Mouse (Mus musculus) embryonic facial prominence, embryonic 12.5 days (tissue): ENCODE data around the gene Lgi2. TPM values are rescaled to one million over a fixed set of nuclear protein-coding genes. Genes with fewer than 3 reads are reported as not detected.
A peak's percentile ranks its signal among the peaks of the same experiment; 100 is the strongest.

ENCODE experiments used
- ATAC-seq: fragments of 200-750 bp; cut with Nextera tagmentation; 2 replicates; pipeline ENCODE4 v1.8.0; 2017; ENCODE audit not compliant: insufficient number of reproducible peaks, insufficient read depth, low FRiP score, low TSS enrichment
- H3K27ac ChIP-seq: fragments of 300-500 bp; sonication (generic); 2 replicates; pipeline ENCODE4 v1.5.1; 2016; ENCODE audit warnings: mild to moderate bottlenecking
- H3K27me3 ChIP-seq: fragments of 300-500 bp; sonication (generic); 2 replicates; pipeline ENCODE4 v1.6.1; 2016; ENCODE audit warnings: mild to moderate bottlenecking, moderate library complexity
- H3K36me3 ChIP-seq: fragments of 300-500 bp; sonication (generic); 2 replicates; pipeline ENCODE4 v1.6.1; 2016; ENCODE audit warnings: mild to moderate bottlenecking
- H3K4me1 ChIP-seq: fragments of 300-500 bp; sonication (generic); 2 replicates; pipeline ENCODE4 v1.6.1; 2016
- H3K4me2 ChIP-seq: fragments of 300-500 bp; sonication (generic); replicated peaks from 2 replicates; pipeline ENCODE4 v1.6.1; 2016; ENCODE audit warnings: mild to moderate bottlenecking, moderate library complexity
- H3K4me3 ChIP-seq: fragments of 300-500 bp; sonication (generic); 2 replicates; pipeline ENCODE4 v1.5.1; 2016; ENCODE audit warnings: mild to moderate bottlenecking
- H3K9ac ChIP-seq: fragments of 300-500 bp; sonication (generic); 2 replicates; pipeline ENCODE4 v1.6.1; 2016; ENCODE audit warnings: mild to moderate bottlenecking, moderate library complexity
- H3K9me3 ChIP-seq: fragments of 300-500 bp; sonication (generic); 2 replicates; pipeline ENCODE4 v1.6.1; 2016; ENCODE audit warnings: mild to moderate bottlenecking, moderate library complexity
- WGBS: fragments of 180-500 bp; shearing (Covaris S2); methylation state at CpG from one replicate; pipeline ENCODE4 v1.1.7; 2016; 5-methylcytosine and 5-hydroxymethylcytosine counted together
- polyA plus RNA-seq: library from polyadenylated mRNA; unstranded; fragments of >200 nt; fragmentation: Nextera tagmentation; extraction: Ambion mirVana; gene quantifications from 2 replicates; pipeline ENCODE4 v1.2.1, GENCODE M21; 2016

The Lgi2 gene
- polyA plus RNA-seq, 1 experiment from 2014 or later, result 4.1 TPM

- peaks cover 13% of the 10 kb centered on the region; the same call in 1 of the 2 replicates for H3K9me3 ChIP-seq
- no peak overlapping the region for H3K4me2 ChIP-seq
- no peak overlapping the region for H3K9ac ChIP-seq
- peaks cover 2% of the 10 kb centered on the region for H3K4me1 ChIP-seq
- H3K4me3 ChIP-seq, result no peak overlapping the region
- H3K27me3 ChIP-seq, result peaks cover 6% of the 10 kb centered on the region
- no peak overlapping the region for H3K27ac ChIP-seq
- no peak for ATAC-seq
- 68% methylated on average over 6 of the region's 6 CpGs for WGBS
- H3K36me3 ChIP-seq, result no peaks in the 10 kb centered on the region
Measured at GRCm38 (mm10) chr5:52570746-52571145, 4.5 kb upstream of the Lgi2 start.

GRCm38 (mm10) chr5:52565214-52565812, 949 bp downstream of the Lgi2 start:
- peak; percentile 61 for ATAC-seq
- Histone ChIP-seq H3K4me3 (peak overlapping the region; percentile 64), H3K27me3 (peaks cover 12% of the 10 kb centered on the region), H3K4me2 (peak overlapping the region; percentile 94), H3K36me3 (no peaks in the 10 kb centered on the region), H3K27ac (no peak overlapping the region), H3K9ac (peak overlapping the region; percentile 70), H3K9me3 (no peaks in the 10 kb centered on the region), H3K4me1 (peaks cover 19% of the 10 kb centered on the region)
- WGBS, result 4% methylated on average over 17 of the region's 17 CpGs

- H3K9me3 ChIP-seq, result no peaks in the 10 kb centered on the region
- no peak overlapping the region for H3K9ac ChIP-seq
- 0 out of 2 replicates have a peak overlapping the region, but pooled peaks have one; percentile 94 for H3K4me2 ChIP-seq
- H3K36me3 ChIP-seq, result no peaks in the 10 kb centered on the region
- H3K4me3 ChIP-seq, result no peak overlapping the region
- WGBS, result 28% methylated on average over 3 of the region's 3 CpGs
- peaks cover 19% of the 10 kb centered on the region for H3K4me1 ChIP-seq
- ATAC-seq, result no peak
- peaks cover 12% of the 10 kb centered on the region for H3K27me3 ChIP-seq
- no peak overlapping the region for H3K27ac ChIP-seq
Measured at GRCm38 (mm10) chr5:52564351-52564750, 1.9 kb downstream of the Lgi2 start.

- Histone ChIP-seq H3K27me3 (peaks cover under 1% of the 10 kb centered on the region; the same call in 1 of the 2 replicates), H3K4me1 (peaks cover 12% of the 10 kb centered on the region), H3K4me3 (no peak overlapping the region), H3K4me2 (no peak overlapping the region), H3K36me3 (no peaks in the 10 kb centered on the region), H3K9me3 (no peaks in the 10 kb centered on the region), H3K27ac (no peak overlapping the region), H3K9ac (no peak overlapping the region)
- WGBS, result 82% methylated on average over 8 of the region's 8 CpGs
- ATAC-seq, result no peak
Measured at GRCm38 (mm10) chr5:52560240-52560639, 6.0 kb downstream of the Lgi2 start.

GRCm38 (mm10) chr5:52555526-52555925, 10.7 kb downstream of the Lgi2 start:
- no peak overlapping the region for H3K4me2 ChIP-seq
- H3K4me1 ChIP-seq, result no peaks in the 10 kb centered on the region
- no peaks in the 10 kb centered on the region for H3K27me3 ChIP-seq
- ATAC-seq, result no peak
- H3K9ac ChIP-seq, result no peak overlapping the region
- H3K4me3 ChIP-seq, result no peak overlapping the region
- no peaks in the 10 kb centered on the region for H3K36me3 ChIP-seq
- H3K9me3 ChIP-seq, result no peaks in the 10 kb centered on the region
- H3K27ac ChIP-seq, result no peak overlapping the region
- 72% methylated on average over 7 of the region's 7 CpGs for WGBS

GRCm38 (mm10) chr5:52551318-52551632, 15.0 kb downstream of the Lgi2 start:
- H3K27me3 ChIP-seq, result no peaks in the 10 kb centered on the region
- no peak overlapping the region for H3K4me2 ChIP-seq
- no peaks in the 10 kb centered on the region for H3K36me3 ChIP-seq
- H3K9me3 ChIP-seq, result no peaks in the 10 kb centered on the region
- H3K27ac ChIP-seq, result no peak overlapping the region
- 85% methylated on average over 3 of the region's 3 CpGs for WGBS
- no peaks in the 10 kb centered on the region for H3K4me1 ChIP-seq
- ATAC-seq, result no peak
- H3K4me3 ChIP-seq, result no peak overlapping the region
- H3K9ac ChIP-seq, result no peak overlapping the region

GRCm38 (mm10) chr5:52550613-52551317, 15.5 kb downstream of the Lgi2 start:
- Histone ChIP-seq H3K9ac (no peak overlapping the region), H3K27me3 (no peaks in the 10 kb centered on the region), H3K4me3 (no peak overlapping the region), H3K36me3 (no peaks in the 10 kb centered on the region), H3K9me3 (no peaks in the 10 kb centered on the region), H3K27ac (no peak overlapping the region), H3K4me2 (no peak overlapping the region), H3K4me1 (no peaks in the 10 kb centered on the region)
- ATAC-seq, result no peak
- WGBS, result 85% methylated on average over 13 of the region's 13 CpGs

GRCm38 (mm10) chr5:52546950-52547349, 19.3 kb downstream of the Lgi2 start:
- no peaks in the 10 kb centered on the region for H3K27me3 ChIP-seq
- no peak overlapping the region for H3K4me3 ChIP-seq
- 48% methylated on average over 3 of the region's 3 CpGs for WGBS
- no peak overlapping the region for H3K9ac ChIP-seq
- H3K4me2 ChIP-seq, result no peak overlapping the region
- ATAC-seq, result no peak
- no peaks in the 10 kb centered on the region for H3K4me1 ChIP-seq
- H3K9me3 ChIP-seq, result no peaks in the 10 kb centered on the region
- H3K36me3 ChIP-seq, result no peaks in the 10 kb centered on the region
- H3K27ac ChIP-seq, result no peak overlapping the region

GRCm38 (mm10) chr5:52543770-52544169, 22.5 kb downstream of the Lgi2 start:
- Histone ChIP-seq H3K36me3 (no peaks in the 10 kb centered on the region), H3K9ac (no peak overlapping the region), H3K9me3 (no peaks in the 10 kb centered on the region), H3K27ac (no peak overlapping the region), H3K27me3 (no peaks in the 10 kb centered on the region), H3K4me3 (no peak overlapping the region), H3K4me2 (no peak overlapping the region), H3K4me1 (0 out of 2 replicates have a peak, but pooled peaks cover 4% of the 10 kb centered on the region)
- no peak for ATAC-seq
- 83% methylated on average over 4 of the region's 4 CpGs for WGBS

GRCm38 (mm10) chr5:52540186-52540585, 26.1 kb downstream of the Lgi2 start:
- H3K4me1 ChIP-seq, result 0 out of 2 replicates have a peak, but pooled peaks cover 4% of the 10 kb centered on the region
- 49% methylated on average over 3 of the region's 3 CpGs for WGBS
- no peak overlapping the region for H3K27ac ChIP-seq
- ATAC-seq, result no peak
- H3K4me2 ChIP-seq, result no peak overlapping the region
- H3K27me3 ChIP-seq, result no peaks in the 10 kb centered on the region
- H3K36me3 ChIP-seq, result no peaks in the 10 kb centered on the region
- no peak overlapping the region for H3K9ac ChIP-seq
- no peaks in the 10 kb centered on the region for H3K9me3 ChIP-seq
- H3K4me3 ChIP-seq, result no peak overlapping the region

- Histone ChIP-seq H3K9ac (no peak overlapping the region), H3K4me2 (no peak overlapping the region), H3K36me3 (no peaks in the 10 kb centered on the region), H3K4me1 (0 out of 2 replicates have a peak, but pooled peaks cover 4% of the 10 kb centered on the region), H3K4me3 (no peak overlapping the region), H3K27me3 (no peaks in the 10 kb centered on the region), H3K27ac (no peak overlapping the region), H3K9me3 (no peaks in the 10 kb centered on the region)
- ATAC-seq, result peak; percentile 50; the same call in 1 of the 2 replicates
Measured at GRCm38 (mm10) chr5:52539483-52539882, 26.8 kb downstream of the Lgi2 start.

GRCm38 (mm10) chr5:52537024-52537423, 29.2 kb downstream of the Lgi2 start:
- H3K9me3 ChIP-seq, result no peaks in the 10 kb centered on the region

More at GRCm38 (mm10) chr5:52537024-52537423, 29.2 kb downstream of the Lgi2 start:
- Histone ChIP-seq H3K4me1 (0 out of 2 replicates have a peak, but pooled peaks cover 4% of the 10 kb centered on the region), H3K9ac (no peak overlapping the region), H3K27me3 (no peaks in the 10 kb centered on the region), H3K4me2 (no peak overlapping the region), H3K4me3 (no peak overlapping the region), H3K36me3 (no peaks in the 10 kb centered on the region), H3K27ac (no peak overlapping the region)
- WGBS, result 73% methylated on average over 7 of the region's 7 CpGs
- no peak for ATAC-seq
